Mouse (Mus musculus) spleen, postnatal 14 days (tissue): ENCODE data around the gene Sdc1.

Experiments
- DNase-seq, 2 experiments: peaks; one replicate each; pipeline ENCODE4 v3.0.0; 2021 to 2022; ENCODE audit warnings: low spot score in 2 of 2

Gene Sdc1

DNA sequence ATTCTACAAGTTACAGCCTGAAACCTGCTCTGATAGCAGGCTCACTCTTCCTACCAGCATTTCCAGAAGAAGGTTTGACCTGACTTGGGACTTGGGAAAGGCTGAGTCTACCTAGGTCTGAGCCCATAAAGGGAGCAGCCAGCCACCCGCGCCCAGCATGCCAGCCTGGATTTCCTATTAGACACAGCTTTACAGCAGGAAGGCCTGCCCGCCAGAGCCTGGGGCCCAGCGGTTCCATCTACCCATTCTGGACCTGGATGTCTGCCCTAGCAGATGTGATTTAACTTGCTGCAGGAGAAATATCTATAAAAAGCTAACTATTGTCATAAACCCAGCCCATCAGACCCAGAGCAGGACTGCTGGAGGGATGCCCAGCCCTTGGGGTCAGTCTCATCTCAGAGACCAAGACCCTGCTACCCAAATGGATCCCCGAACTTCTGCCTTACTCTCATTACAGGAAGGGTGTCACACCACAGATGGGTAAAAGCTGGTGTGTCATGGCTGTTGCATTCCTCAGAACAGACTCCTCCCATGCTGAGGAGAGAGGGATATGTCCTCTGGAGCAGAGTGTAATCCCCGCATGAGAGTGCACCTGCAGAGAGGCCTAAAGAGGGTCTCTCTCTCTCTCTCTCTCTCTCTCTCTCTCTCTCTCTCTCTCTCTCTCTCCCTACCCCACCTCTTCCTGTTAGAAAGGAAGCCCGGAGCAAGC, 54.0 kb downstream of the Sdc1 start:
- DNase-seq, result no peak

- DNase-seq, result no peak
Observed at GRCm38 (mm10) chr12:8827014-8827715, 56.0 kb downstream of the Sdc1 start.

DNA sequence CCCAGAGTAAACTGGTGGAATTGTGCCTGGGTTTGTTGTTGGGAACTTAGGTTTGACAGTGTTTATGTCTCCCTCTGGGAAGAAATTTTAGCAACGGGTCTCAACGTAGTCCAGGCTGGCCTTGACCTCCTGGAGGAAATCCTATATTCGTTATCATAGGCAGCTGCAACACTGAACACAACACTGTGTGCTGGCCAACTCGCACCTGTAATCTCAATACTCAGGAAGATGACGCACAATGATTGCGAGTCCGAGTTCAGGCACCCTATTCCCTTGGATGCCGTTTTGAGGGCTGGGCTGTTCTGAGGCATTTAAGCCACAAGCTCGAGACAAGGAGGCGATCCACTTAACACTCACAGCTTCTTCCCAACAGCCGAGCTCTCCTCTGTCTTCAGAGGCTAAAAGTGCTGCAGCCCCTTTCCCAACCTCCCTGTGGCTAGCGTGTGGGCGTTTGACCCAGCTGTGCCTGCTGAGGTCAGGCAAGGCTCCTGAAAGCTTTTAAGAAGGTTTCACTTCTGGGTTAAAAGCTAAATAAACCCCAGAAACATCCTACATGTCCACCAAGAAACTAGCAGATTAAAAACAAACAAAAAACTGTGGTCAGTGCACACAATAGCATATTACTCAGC, 58.0 kb downstream of the Sdc1 start:
- no peak for DNase-seq

DNA sequence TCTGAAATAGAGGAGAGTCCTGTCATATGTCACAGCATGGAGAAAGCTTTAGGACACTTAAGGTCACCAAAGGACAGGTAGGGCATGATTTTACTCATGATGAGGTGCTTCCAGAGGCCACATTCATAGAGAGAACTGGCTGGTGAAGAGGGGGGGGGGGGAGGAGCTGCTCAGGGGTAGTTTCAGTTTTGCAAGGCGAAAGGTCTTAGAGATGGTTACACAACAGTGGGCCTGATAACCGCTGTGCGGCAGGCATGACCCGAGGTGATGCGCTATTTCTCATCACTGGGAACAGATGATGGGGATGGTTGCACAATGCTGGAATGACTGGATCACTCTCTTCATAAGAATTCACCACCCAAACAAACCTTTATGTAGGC, 58.5 kb downstream of the Sdc1 start:
- DNase-seq, result no peak

DNA sequence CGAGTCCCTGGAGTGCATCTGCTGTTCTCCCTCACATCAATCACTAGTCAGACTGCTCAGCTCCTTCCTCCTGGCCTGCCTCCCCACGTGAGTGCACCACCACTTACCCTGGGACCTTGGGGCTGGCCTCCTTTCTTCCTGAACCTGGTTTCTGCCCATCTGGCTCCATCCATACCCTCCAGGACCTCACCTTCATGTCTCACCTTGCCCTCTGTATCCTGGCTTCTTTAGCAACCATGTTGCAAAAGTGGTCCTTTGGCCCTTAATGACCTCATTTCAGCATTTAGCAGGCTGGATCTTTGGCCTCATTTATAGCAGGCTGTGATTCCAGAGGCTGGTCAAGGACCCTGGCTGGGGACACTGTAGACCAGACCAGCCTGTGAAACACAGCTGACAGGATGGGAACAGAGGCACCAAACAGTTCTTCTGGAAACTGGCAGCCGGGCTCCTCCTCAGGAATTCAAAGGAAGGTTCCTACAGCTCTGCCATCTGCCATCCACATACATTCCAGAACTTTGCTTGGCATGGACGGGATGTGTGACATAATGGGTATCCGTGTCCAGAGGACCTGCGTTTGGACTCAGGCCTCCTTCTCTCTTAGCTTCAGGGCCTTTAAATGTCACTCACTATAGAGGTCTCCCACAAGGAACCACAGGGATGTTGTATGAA, 60.0 kb downstream of the Sdc1 start:
- DNase-seq, result no peak

DNA sequence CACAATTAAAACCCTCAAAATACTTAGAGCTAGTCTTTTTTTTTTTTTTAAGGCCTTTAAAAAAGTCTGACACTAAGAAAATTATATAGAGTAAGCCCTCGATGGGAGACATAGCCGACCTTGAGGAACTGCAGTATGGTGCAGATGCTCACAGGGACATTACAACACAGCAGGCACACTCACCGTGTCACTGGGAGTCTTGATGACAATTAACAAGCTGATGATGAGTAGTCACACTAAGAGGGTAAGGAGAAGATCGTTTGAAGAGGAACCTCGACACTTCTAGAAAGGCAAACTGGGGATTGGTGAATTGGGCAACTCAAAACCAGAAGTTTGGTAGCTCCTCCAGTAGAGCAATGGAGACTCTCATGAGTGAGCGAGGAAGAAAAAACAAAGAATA, 60.6 kb downstream of the Sdc1 start:
- no peak for DNase-seq

GRCm38 (mm10) chr12:8840782-8841325, 69.7 kb downstream of the Sdc1 start:
- DNase-seq, result peak in 1 of 2 experiments; percentile 23

- no peak for DNase-seq
Observed at GRCm38 (mm10) chr12:8842725-8843124, 71.6 kb downstream of the Sdc1 start.
